Mouse (Mus musculus) ES-Bruce4 (cell line): ENCODE measurements around the gene Car9. TPM values are rescaled to one million over a fixed set of nuclear protein-coding genes. Genes with fewer than 3 reads are reported as not detected.

Source experiments
- H3K27ac ChIP-seq: 2 replicates; pipeline ENCODE4 v1.5.1; 2012; ENCODE audit warnings: low read length, inconsistent platforms; ENCODE audit not compliant: insufficient read depth
- H3K27me3 ChIP-seq: 2 replicates; pipeline ENCODE4 v1.6.1; 2012; ENCODE audit warnings: mild to moderate bottlenecking, low read length, inconsistent platforms; ENCODE audit not compliant: control insufficient read depth, poor library complexity, insufficient read depth, severe bottlenecking
- H3K36me3 ChIP-seq: 2 replicates; pipeline ENCODE4 v1.6.1; 2012; ENCODE audit warnings: inconsistent platforms, mild to moderate bottlenecking, low read length, moderate library complexity; ENCODE audit not compliant: control insufficient read depth, poor library complexity, insufficient read depth, severe bottlenecking
- H3K4me1 ChIP-seq: one replicate; pipeline ENCODE4 v1.8.1; 2011; ENCODE audit warnings: low read length; ENCODE audit not compliant: control insufficient read depth, insufficient read depth
- H3K4me3 ChIP-seq: 2 replicates; pipeline ENCODE4 v1.5.1; 2011; ENCODE audit warnings: low read depth, mild to moderate bottlenecking, low read length
- H3K9ac ChIP-seq: 2 replicates; pipeline ENCODE4 v1.6.1; 2012; ENCODE audit warnings: low read depth, mild to moderate bottlenecking, inconsistent platforms; ENCODE audit not compliant: poor library complexity, severe bottlenecking
- H3K9me3 ChIP-seq: replicated peaks from 2 replicates; pipeline ENCODE4 v1.6.1; 2012; ENCODE audit warnings: mild to moderate bottlenecking, low read length, inconsistent platforms; ENCODE audit not compliant: control insufficient read depth, poor library complexity, insufficient read depth, severe bottlenecking
- CTCF ChIP-seq: IDR thresholded peaks from one replicate; pipeline ENCODE4 v1.8.1; 2011; ENCODE audit warnings: low read depth, low read length
- EP300 ChIP-seq: IDR thresholded peaks from 2 replicates; pipeline ENCODE4 v1.6.1; 2011; ENCODE audit warnings: low read depth, low read length; ENCODE audit not compliant: insufficient read depth
- POLR2A ChIP-seq: IDR thresholded peaks from one replicate; pipeline ENCODE4 v1.8.1; 2011; ENCODE audit warnings: low read length; ENCODE audit not compliant: insufficient read depth
- polyA plus RNA-seq: library from polyadenylated mRNA; stranded (reverse); fragments of >200 nt; gene quantifications from 2 replicates; pipeline ENCODE4 v1.2.4, GENCODE M21; 2011; ENCODE audit warnings: low read depth; ENCODE audit not compliant: missing spikeins, insufficient read depth, insufficient read length

Car9 gene
- 0.61 and 0.75 TPM in 2 replicates for polyA plus RNA-seq

DNA sequence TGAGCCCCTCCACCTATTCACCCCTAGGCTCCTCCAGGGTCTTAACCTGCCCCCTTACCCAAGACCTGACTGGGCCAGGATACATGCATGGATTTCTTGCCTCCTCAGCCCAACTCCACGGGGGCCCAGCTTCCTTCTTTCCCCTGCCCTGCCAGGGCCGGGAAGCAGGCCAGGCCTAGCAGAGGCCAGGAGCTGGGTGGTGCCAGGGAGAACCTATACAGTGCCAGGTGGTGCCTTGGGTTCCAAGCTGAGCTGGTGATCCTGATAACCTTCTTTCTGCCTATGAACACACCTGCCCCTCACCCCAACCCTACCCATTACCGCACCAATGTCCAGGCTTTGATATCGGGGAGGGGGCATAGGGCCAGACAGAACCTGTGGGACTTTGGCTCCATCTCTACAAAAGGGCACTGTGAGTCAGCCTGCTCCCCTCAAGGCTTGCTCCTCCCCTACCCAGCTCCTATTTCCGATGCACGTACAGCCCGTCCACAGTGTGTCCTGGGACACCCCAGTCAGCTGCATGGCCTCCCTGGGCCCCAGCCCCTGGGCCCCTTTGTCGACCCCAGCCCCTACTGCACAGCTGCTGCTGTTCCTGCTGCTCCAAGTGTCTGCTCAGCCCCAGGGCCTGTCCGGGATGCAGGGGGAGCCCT is at the start of gene Car9:
Car9 (plus strand) TSS at position 431 of the 650 bp plus-strand sequence.
- no peak within 1 kb of the TSS for H3K4me3 ChIP-seq
- H3K9me3 ChIP-seq: no peaks in the 10 kb centered on the region
- peaks cover 3% of the 10 kb centered on the region for H3K4me1 ChIP-seq
- no peaks in the 10 kb centered on the region for H3K27me3 ChIP-seq
- no peak within 1 kb of the TSS for H3K27ac ChIP-seq
- TF ChIP-seq POLR2A (no peak), EP300 (no peak), CTCF (no peak)
- H3K36me3 ChIP-seq: no peaks in the 10 kb centered on the region
- no peak within 1 kb of the TSS for H3K9ac ChIP-seq

DNA sequence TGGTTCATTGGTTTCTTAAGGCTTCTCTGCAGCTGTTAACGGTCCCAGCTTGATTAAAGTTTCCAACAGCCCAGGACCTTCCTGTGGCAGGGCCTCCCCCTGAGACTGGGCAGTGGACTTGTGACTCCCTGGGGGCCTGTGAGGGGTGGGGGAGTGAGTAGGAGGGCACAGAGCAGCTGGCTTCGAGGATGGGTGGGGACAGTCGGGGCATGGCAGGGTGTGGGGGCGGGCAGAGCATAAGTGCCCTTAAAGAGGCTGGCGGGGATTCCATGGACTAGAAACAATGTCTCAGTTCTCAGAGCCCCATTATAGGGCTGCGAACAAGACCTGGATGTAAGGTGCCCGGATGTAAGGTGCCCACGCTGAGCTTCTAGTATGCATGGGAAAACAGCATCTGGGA is 49.6 kb upstream of the Car9 start:
- no peak overlapping the region for H3K4me3 ChIP-seq
- H3K27me3 ChIP-seq: no peaks in the 10 kb centered on the region
- H3K9me3 ChIP-seq: no peaks in the 10 kb centered on the region
- H3K9ac ChIP-seq: no peak overlapping the region
- no peaks in the 10 kb centered on the region for H3K4me1 ChIP-seq
- no peak overlapping the region for H3K27ac ChIP-seq
- H3K36me3 ChIP-seq: no peaks in the 10 kb centered on the region
- TF ChIP-seq CTCF (no peak), EP300 (no peak)

DNA sequence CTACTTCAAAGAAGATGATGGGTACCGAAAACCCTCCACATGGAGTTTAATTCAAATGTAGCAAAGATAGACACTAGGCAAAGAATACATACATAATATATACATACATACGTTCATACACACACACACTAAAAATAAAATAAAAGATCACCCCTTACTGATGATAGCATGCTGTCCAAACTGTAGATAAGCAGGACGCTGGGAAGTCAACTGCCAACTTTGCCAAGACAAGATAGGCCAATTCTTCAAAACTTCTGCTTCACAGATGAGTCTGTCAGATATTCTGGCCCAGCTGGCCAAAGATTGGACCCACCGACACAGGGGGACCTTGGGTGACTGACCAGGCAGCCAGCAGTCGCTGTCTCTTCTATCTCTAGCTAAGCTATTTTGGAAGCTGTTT is 43.7 kb upstream of the Car9 start:
- Histone ChIP-seq H3K4me3 (no peak overlapping the region), H3K36me3 (no peaks in the 10 kb centered on the region), H3K9ac (no peak overlapping the region), H3K4me1 (no peaks in the 10 kb centered on the region), H3K27ac (no peak overlapping the region), H3K27me3 (no peaks in the 10 kb centered on the region), H3K9me3 (no peaks in the 10 kb centered on the region; the same call in 1 of the 2 replicates)
- TF ChIP-seq CTCF (no peak), EP300 (no peak), POLR2A (no peak)

DNA sequence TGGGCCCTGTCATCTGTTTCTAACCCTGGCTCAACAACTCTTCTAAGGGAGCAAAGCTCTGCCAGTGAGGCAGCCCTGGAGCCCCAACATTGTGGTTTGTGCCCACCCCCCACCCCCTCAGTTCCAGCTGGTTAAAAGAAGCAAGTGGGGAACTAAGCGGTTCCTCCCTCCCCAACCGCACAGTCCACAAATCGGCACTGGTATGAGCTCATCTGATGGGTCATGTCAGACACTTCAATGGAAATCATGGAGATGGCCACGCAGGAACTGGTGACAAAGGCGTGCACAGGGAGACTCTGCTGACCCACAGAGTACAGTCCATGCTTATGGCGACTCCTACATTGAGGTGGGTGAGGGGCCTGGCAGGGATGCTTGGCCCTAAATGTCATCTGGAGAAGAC is 40.8 kb upstream of the Car9 start:
- Histone ChIP-seq H3K9me3 (no peaks in the 10 kb centered on the region; the same call in 1 of the 2 replicates), H3K9ac (no peak overlapping the region), H3K4me3 (no peak overlapping the region), H3K27ac (no peak overlapping the region), H3K27me3 (no peaks in the 10 kb centered on the region), H3K4me1 (no peaks in the 10 kb centered on the region), H3K36me3 (no peaks in the 10 kb centered on the region)
- TF ChIP-seq POLR2A (no peak), EP300 (no peak), CTCF (no peak)

DNA sequence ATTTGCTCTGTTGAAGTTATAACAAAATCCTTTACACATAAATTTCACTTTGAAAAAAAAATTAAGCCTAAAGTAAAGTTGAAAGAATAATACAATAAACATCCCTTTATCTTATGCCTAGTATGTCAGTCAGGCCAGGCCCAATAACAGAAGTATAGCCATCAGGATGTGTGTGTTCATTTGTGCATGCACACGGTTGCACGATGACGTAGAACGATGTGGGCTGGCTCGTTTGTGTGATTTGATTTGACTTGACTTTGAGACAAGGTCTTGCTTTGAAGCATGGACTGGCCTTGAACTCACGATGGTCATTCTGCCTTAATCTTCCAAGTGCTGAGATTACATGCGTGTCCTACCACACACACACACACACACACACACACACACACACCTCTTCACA is 39.9 kb upstream of the Car9 start:
- Histone ChIP-seq H3K4me3 (no peak overlapping the region), H3K27me3 (no peaks in the 10 kb centered on the region), H3K27ac (no peak overlapping the region), H3K9me3 (no peaks in the 10 kb centered on the region; the same call in 1 of the 2 replicates), H3K36me3 (no peaks in the 10 kb centered on the region), H3K4me1 (no peaks in the 10 kb centered on the region), H3K9ac (no peak overlapping the region)
- no peak for TF ChIP-seq EP300
- TF ChIP-seq POLR2A: no peak
- no peak for TF ChIP-seq CTCF

DNA sequence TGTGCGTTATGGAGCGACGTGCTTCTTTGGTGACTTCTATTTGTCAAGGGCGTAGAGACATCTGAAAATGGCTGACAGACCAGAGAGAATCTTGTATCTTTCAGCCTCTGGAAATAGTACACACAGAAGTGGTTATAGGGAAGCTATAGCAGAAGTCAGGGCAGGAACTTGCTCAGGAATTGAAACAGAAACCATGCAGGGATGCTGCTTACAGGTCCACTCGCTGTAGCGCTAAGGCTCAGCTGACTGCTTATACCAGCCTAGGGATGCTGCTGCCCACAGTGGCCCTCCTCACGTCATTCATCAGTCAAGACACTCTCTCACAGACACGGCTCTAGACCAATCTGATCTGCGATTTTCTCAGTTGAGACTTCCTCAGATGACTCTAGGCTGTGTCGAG is 36.5 kb upstream of the Car9 start:
- Histone ChIP-seq H3K9ac (no peak overlapping the region), H3K4me3 (no peak overlapping the region), H3K27ac (no peak overlapping the region), H3K4me1 (no peaks in the 10 kb centered on the region), H3K9me3 (no peaks in the 10 kb centered on the region), H3K36me3 (no peaks in the 10 kb centered on the region), H3K27me3 (no peaks in the 10 kb centered on the region)
- TF ChIP-seq POLR2A (no peak), EP300 (no peak), CTCF (no peak)
